Mouse (Mus musculus): ENCODE data around the gene Zscan21.

The Zscan21 gene

DNA sequence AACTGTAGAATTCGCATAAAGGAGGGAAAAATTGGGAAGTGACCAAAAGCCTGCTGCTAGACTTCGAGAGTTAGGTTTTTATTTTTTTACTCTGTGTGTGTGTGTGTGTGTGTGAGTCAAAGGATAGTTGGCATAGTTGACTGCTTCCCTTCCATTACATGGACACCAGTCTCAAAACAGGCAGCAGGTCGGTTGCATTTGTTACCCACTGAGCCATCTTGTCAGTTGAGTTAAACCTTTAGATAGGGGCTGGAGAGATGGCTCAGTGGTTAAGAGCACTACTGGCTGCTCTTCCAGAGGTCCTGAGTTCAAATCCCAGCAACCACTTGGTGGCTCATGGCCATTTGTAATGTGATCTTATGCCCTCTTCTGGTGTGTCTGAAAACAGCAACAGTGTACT, 1.3 kb downstream of the Zscan21 start:
- in situ Hi-C loops (cut with MboI, MseI) = loop anchor here (5.0 kb wide), 1 partner anchor 34 kb away; no protein-coding TSS in a partner anchor

DNA sequence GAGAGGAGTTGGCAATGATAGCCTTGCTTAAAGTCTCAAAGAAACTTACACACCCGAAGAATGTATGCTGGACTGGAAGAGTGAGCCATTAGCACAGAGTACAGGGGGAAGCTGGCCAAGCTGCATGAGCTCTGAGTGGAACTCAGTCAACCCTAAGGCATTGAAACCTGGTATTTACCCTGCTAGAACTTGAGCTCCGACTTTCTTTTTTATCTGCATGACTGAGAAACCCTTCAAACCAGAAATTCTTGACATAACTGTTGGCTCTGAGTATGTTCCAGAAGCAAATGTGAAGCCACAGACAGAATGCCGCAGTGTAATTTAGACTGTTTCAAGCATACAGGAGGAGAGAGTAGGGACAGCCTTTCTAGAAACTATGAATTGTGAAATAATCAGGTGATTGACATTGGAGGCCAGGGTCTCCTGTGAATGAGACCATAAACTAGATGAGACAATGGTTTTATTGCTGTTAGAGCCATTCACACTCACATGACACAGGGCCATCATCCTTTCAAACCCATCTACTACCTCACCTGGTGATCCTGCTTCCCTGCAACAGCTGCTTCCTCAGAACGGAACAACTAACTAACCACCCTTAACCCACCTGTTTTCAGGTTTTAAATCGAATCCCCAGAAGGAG, 15.8 kb downstream of the Zscan21 start:
- in situ Hi-C loops (cut with MboI, MseI) = no loop called here

DNA sequence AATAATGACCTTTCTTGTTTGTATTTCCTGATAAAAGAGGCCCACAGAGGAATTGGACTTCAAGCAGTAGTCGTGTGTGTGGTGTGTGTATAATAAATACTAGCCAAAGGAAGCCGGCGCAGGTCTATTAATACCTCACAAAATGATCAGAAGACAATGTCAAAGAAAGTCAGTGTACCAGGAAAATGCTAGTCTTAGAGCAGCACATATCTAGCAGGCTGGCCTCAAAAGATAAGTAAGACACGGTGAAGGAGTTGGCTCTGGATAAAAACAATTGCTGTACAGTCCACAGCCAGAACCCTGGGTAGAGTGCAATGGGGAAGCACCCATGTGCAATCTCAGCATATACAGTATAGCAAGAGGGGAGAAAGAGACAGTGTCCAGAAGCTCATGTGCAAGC, 20.6 kb downstream of the Zscan21 start:
- in situ Hi-C loops (cut with MboI, MseI) = no loop called here

DNA sequence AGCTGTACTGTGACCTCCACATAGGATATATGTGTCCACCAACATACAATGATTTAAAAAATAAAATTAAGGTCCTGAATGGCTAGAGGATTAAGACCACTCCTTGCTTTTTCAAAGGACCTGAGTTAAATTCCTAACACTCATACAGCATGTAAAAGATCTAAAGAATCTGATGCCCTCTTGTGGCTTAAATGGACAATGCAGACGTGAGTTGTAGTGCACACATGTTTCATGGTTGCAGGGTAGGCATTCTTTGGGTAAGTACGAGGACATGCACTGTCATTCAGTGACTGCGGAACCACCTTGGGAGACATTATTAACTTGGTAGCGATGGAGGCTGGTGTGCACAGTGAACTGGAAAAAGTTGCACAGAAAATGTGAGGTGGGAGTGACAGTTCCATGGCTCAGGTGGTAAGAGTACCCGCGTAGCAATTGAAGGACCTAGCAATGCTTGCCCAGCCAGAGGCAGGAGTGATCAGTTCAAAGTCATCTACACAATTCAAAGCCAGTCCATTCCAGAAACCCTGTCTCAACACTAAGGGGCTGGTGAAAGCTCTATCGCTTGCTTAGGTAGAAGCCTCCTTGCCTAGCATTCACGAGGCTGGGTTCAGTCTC, 21.3 kb downstream of the Zscan21 start:
- in situ Hi-C loops (cut with MboI, MseI) = no loop called here

DNA sequence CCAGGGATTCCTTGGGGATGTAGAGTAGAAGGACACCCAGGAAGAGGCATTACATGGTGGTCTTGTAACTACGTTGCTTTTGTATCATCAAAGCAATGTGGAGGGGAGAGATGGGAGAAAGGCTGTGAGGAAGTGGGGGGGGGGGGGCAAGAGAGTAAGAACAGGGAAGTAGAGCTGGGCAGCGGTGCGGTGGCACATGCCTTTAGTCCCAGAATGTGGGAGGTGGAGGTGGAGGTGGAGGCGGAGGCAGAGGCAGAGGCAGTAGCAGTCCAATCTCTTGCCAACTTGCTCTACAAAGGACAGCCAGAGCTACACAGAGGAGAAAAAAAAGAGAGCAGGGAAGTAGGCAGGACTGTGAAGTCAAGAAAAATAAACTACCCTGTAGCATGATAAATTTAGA, 21.9 kb downstream of the Zscan21 start:
- in situ Hi-C loops (cut with MboI, MseI) = no loop called here

DNA sequence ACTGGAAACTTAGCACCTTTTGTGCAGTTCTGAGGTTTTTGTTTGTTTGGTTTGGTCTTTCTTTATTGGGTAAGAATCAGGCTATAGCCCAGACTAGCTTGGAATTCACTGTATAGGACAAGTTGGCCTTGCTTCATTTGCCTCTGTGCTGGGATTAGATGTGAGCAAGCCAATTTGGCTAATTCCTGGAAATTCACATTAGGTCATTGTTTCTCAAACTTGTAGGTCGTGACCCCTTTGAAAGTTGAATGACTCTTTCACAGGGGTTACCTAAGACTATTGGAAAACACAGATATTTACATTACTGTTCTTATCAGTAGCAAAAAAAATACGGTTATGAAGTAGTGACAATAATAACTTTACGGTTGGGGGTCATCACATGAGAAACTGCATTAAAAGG, 37.7 kb downstream of the Zscan21 start:
- in situ Hi-C loops (cut with MboI, MseI) = loop anchor here (5.0 to 25.0 kb wide), 2 partner anchors 37 to 1633 kb away; partner anchors contain the start of genes Ints1, Mafk and Zscan21

DNA sequence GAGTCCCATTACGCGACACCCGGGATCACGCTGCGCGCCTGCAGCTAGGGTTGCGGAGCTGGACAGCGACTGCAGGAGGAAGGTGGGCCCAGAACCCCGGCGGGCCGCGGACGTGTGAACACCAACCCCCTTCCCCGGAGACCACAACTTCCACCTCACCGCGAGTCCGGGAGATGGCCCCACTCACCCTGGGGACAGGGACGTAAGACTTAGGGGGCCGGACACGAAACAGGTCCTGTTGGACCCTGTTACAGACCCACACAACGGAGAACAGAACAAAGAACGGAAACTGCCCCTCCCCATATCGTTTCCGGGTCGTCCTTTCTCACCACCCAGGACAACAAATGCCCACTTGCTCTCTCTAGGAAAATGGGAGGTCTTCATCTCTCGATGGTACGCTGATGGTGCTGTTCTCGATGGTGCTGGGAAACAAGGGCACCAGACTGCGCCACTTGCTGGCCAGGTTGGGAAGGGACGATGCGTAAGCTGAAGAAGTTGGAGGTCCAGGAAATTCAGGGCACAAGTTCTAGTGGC, 38.8 kb downstream of the Zscan21 start, which contains the start of gene Zfp113:
TSS of gene Zfp113 (minus strand) at position 302 of the 534 bp plus-strand sequence.
- in situ Hi-C loops (cut with MboI, MseI) = loop anchor here (25.0 kb wide), 1 partner anchor 1632 kb away; the partner anchor contains the start of genes Ints1 and Mafk

DNA sequence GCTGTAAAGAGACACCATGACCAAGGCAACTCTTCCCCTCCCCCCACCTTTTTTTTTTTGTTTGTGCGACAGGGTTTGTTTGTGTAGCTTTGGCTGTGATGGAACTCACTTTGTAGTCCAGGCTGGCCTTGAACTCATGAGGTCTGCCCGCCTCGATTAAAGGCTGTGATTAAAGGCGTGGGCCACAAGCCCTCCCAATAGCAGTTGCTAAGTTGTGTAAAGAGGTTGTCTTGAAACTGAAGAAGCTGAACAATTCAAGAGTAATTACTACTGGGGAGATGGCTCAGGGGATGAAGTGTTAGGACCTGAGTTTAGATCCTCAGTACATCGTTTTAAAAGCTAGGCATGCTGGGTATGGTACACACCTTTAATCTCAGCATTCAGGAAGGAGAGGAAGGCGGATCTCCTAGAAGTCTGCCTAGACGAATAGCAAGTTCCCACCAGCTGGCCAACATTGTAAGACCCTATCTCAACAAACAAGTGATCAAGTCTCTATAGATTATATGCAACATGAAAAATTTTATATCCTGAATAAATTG, 43.6 kb downstream of the Zscan21 start:
- in situ Hi-C loops (cut with MboI, MseI) = loop anchor here (25.0 kb wide), 1 partner anchor 1627 kb away; the partner anchor contains the start of genes Ints1 and Mafk

DNA sequence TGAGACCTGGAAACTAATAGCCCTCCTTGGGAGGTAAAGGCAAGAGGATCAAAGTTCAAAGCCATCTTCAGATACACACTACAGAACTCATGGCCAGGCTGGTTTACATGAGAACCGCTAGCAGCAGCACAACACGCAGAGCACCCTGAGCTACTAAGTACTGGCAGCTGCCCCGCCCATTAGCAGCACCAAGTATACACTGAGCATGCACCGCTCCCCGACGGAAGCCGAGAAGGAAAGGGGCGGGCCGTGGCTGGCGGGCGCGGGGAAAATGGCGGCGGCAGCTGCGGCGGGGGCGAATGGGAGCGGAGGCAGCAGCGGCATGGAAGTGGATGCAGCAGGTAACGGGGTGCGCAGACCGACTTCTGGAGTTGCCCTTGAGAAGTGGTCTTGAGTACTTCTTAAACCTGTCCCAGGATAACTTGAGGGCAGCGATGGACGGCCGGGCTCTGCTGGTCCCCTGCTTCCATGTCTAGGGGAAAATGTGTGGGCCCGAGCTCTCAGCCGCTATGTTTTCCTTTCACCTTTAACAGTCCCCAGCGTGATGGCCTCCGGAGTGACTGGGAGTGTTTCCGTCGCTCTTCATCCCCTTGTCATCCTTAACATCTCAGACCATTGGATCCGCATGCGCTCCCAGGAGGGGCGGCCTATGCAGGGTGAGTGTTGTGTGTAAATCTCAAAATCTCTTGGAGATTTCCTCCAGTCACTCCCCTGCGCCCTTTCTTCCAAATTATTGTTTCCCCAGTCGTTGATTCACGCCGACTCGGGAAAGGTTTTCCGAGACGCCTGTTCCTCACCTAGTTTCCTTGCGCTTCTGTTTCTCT, 44.4 kb downstream of the Zscan21 start, which contains the start of gene Cops6:
TSS of gene Cops6 (plus strand) at position 230 of the 824 bp plus-strand sequence.
- in situ Hi-C loops (cut with MboI, MseI) = loop anchor here (25.0 kb wide), 1 partner anchor 1626 kb away; the partner anchor contains the start of genes Ints1 and Mafk

DNA sequence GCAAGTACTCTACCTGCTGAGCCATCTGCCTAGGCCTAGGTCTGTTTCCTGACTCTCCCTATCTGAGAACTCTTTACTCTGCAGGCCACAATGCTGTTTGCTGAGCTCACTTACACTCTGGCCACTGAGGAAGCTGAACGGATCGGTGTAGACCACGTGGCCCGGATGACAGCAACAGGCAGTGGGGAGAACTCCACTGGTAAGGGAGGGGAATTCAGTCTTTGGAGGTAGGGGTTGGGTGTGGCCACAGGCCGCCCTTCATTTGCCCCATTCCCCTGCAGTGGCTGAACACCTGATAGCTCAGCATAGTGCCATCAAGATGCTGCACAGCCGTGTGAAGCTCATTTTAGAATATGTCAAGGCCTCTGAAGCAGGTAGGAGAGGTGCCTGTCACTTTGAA, 46.3 kb downstream of the Zscan21 start:
- in situ Hi-C loops (cut with MboI, MseI) = loop anchor here (25.0 kb wide), 1 partner anchor 1624 kb away; the partner anchor contains the start of genes Ints1 and Mafk

DNA sequence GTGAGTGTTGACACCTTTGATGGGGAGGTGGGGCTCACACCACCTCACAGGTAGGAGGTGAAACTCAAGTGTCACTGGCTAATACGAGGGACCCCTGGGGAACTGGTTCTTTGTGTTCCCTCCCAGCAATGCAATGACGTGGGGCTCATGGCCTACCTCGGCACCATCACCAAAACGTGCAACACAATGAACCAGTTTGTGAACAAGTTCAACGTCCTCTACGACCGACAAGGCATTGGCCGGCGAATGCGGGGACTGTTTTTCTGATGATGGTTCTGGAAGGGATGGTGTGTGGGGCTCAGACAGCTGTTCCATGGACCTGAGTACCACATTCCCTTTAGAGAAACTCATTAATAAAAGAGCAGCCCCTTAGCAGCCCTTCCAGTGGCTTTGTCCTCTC, 46.9 kb downstream of the Zscan21 start:
- in situ Hi-C loops (cut with MboI, MseI) = loop anchor here (25.0 kb wide), 1 partner anchor 1624 kb away; the partner anchor contains the start of genes Ints1 and Mafk

DNA sequence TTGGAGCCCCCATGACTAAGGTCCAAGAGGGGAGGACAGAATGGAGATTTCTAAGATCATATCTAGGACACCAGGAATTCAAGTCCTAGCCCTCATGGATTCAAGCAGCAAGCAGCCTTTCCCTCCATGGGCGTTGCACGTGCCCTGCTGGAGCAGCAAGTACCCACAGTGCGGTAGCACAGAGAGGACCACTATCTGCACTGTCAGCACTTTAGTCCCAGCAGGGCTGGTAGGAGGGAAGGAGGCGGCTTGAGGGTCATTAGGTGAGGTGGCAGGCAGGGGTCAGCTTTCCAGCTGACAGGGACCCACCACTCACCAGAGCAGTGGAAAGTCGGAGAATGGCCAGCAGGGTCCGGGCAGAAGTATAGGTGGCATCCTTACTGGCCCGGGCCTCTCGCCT, 48.9 kb downstream of the Zscan21 start:
- in situ Hi-C loops (cut with MboI, MseI) = loop anchor here (25.0 kb wide), 1 partner anchor 1622 kb away; the partner anchor contains the start of genes Ints1 and Mafk

DNA sequence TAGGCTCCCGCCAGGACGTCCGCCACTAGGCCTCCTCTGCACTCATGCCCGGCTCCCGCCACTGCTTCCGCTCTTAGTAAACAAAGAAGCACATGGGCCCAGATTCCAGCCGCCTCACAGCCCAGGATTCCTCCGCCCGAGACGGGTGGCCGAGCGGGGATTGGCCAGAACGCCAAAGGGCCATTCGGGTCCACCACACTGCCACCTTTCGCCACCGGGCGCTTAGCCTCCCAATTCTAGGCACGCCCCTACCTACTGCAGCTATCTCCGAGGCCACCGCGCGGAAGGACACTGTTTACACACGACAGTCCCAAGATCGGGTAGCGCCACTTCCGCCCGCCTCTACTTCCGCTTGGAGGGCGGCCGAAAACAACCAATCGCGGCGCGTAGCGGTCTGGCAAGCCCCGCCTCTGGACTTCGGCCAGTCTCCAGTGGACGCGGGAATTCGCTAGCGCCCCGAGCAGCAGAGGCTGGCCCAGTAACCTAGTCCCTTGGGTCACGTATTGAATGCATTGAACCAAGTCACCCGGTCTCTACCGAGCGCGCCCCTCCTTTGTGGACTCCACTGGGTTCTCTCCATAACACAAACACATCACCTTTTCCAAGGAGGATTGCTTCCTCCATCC, 54.3 kb downstream of the Zscan21 start:
- in situ Hi-C loops (cut with MboI, MseI) = loop anchor here (25.0 kb wide), 1 partner anchor 1616 kb away; the partner anchor contains the start of genes Ints1 and Mafk

DNA sequence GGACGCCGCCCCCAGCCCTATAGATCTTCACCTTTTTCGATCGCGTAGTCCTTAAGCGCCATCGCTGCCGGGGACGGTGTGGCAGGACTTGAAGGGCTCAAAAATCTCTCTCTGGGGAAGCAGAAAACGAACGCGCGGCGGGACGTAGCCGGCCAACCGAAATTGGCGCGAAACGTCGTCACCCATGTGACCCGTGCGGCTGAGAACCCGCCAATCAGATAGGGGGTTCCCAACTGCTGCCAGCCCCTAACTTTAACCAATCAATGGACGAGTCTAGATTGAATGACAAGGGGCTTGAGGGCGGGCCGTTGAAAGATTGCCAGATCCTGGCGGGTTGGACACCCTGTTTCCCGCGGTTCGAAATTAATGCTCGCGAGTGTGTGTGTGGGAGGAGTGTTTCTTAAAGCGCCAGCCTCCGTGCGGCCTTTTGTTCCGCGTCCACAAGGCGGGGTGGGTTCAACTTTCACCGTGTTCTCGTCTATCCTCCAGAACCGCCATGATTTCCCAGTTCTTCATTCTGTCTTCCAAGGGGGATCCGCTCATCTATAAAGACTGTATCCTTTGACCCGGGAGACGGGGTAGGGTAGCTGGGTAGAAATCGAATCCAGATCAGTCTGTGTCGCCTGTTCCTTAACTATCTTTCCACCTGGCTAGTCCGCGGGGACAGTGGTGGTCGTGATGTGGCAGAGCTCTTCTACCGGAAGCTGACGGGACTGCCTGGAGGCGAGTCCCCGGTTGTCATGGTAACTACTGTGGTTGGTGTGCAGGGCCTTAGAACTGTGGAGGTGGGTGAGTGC, 55.2 kb downstream of the Zscan21 start, which contains the start of the genes Ap4m1 and Mcm7:
TSS of gene Ap4m1 (plus strand) at position 308 of the 797 bp plus-strand sequence.
TSS of gene Mcm7 (minus strand) at position 728 of the 797 bp plus-strand sequence.
- in situ Hi-C loops (cut with MboI, MseI) = loop anchor here (25.0 kb wide), 1 partner anchor 1615 kb away; the partner anchor contains the start of genes Ints1 and Mafk

DNA sequence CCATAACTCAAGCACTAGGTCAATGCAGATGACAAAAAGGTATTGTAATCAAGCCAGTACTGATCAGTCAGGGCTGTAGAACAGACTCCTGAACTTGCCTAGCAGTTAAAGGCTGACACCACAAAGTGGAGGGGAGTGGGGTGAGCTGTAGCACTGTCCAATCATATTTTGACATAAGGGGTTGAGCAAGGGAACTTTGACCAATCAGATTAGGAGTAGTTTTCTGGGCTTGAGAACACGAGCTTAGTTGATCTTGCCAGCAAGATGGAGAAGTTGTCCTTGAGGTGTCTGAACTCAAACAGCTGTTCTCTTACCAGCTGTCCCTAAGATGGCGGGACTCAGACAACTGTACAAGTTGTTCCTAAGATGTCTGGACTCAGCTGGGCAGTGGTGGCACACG, 56.5 kb downstream of the Zscan21 start:
- in situ Hi-C loops (cut with MboI, MseI) = loop anchor here (25.0 kb wide), 1 partner anchor 1614 kb away; the partner anchor contains the start of genes Ints1 and Mafk
